Mouse (Mus musculus): ENCODE data around the gene Tmed11.
"Not testable (repeated sequence)": the region's sequence is repeated elsewhere in the genome, so short reads cannot be mapped to it uniquely, and the experiment has no call there.

Tmed11 gene

DNA sequence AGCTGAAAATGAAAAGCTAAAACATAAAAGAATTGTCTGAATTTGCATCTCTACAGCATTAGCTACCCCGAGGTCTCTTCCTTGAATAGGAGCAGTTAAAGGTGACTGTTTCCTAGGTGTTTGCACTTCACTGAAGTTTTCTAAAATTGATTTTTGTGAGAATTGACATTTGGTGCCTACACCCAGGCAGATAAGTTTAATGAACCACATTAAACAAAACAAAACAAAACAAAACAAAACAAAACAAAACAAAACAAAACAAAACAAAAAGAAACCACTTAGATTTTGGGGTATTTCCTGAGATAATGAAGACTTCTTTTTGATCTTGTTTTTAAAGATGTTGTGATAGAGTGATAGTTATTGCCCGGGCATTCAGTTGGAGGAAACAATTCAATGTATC is at the start of gene Tmed11:
Gene Tmed11, minus strand, starts transcription at position 101 of the 400 bp plus-strand sequence.
- DNase-seq, result not testable (repeated sequence)

DNA sequence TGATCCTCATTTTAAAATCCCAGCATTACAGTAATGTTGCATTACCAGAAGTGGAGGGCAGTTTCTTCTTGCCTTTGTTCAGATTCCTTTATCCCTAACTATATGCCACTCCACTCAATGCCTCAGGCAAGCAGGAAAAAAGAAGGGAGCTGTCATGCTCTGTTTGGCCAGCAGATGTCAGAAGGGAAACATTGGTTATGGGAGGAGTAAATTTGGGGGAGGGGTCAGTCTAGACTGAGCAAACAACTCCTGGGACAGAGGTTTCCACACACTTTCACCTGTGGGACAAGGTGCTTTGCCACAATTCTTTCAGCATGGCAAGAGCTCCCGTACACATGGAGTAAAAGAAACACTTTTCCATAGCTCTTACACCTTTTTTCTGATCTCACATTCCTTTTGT is 41.0 kb upstream of the Tmed11 start:
- peak in 1 of 2 experiments; percentile 3 for DNase-seq

DNA sequence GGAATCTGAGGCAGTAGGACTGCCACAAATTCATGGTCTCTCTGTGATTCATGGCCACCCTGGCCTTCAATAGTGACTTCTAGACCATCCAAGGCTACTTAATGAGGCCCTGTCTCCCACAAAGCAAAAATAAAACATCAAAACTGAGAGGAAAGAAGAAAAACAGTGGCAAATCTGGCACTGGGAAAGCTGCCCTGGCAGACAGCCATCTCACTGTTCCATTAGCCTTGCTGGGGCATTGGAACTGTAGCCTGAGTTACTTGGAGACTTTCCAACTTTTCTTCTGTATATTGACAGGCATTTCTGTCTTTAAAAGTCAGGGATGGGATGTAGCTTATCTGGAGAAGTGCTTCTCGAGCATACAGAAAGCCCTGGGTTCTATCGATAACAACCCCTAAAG is 28.1 kb upstream of the Tmed11 start:
- peak; percentile 15 to 44 for DNase-seq

DNA sequence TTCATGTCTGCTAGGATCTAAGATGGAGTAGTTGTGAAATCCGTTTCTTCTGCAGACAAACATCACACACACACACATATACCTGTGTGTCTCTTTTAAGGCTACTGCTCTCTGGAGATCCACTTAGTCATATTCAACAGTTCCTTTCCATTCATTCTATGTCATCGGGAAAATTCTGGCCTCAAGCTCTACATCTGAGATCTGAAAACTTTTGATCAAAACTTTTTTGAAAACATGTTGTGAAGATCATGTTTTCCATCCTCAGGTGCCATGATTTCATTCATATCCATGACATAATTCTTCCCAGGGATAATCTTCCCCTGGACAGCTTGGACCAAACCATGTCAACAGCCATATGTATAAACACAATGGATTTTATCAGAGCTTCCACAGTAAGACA is 13.6 kb upstream of the Tmed11 start, which contains the start of gene Vmn2r8:
Gene Vmn2r8, minus strand, starts transcription at position 101 of the 400 bp plus-strand sequence.
- DNase-seq, result not testable (repeated sequence)

DNA sequence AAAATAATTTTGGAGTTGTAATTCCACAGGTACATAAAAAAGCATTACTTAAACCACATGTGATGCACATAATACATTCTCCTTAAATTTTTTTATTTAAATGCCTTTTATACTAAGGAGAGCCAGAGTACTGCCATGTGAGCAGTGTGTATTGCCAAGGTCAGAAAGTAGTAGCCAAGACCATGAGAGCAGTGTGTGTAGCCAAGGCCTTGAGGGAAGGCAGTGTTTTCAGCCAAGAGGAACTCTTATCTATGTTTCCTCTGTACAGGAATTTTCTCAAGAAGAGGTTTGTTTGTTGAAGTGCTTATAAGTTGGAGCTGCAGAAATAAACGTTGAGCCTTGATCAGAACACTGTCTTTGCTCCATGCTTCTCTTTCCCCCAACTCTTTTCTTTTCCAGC is 8.5 kb upstream of the Tmed11 start:
- DNase-seq, result no peak

DNA sequence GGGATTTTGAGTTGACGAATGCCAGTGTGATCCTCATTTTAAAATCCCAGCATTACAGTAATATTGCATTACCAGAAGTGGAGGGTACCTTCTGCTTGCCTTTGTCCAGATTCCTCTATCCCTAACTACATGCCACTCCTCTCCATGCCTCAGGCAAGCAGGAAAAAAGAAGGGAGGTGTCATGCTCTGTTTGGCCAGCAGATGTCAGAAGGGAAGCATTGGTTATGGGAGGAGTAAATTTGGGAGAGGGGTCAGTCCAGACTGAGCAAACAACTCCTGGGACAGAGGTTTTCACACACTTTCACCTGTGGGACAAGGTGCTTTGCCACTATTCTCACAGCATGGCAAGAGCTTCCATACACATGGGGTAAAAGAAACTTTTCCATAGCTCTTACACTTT is 4.8 kb downstream of the Tmed11 start:
- peak; percentile 20 to 35 for DNase-seq

DNA sequence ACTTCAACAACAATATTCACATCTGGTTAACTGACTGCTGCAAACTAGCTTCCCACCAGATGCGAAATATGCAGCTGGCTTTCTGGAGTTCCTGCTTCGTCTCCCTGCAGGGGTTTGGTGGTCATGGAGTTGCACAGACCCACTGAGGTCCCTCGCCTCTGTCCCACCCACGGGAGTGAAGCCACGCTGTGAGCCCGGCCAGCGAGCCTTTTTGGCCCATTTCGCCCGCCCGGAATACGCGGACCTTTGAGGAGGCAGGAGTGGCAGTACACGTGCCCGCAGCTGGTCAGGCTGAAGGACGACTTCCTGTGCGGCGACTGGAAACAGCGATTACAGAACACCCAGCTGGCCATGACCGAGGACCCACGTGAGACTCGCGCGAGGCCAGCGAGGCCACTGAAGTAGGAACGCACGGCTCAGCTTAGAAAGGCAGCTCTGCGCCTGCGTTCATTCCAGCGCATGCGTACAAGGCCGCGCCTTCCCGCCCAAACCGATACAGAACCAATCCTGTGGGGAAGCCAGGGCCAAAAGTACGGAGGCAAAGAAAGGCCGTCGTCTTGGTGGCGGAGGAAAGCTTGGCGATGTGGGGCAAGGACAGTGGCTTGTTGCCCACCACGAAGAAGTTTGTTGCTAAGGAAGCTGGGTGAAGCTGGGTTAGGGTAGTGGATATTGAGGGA is 20.4 kb downstream of the Tmed11 start, which contains the start of gene Rnf212:
Gene Rnf212, minus strand, starts transcription at position 353 of the 677 bp plus-strand sequence.
- DNase-seq, result no peak

DNA sequence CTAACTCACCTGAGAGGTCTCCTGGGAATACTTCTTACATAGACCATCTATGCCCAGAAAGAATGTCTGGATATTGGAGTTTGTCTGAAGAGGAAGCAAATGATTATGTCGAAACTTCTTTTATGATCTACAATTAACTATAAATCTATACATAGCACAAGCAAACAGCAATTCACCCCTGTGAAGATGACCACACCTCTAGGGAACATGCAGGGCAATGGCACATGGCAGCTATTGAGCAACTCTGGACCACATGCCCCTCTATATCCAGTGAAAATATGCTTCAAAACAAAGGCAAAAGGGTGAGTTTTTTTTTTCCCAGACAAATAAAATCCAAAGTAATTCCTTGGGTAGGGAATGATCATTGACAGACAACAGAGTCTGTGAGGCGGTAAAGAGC is 35.2 kb downstream of the Tmed11 start:
- no peak for DNase-seq

DNA sequence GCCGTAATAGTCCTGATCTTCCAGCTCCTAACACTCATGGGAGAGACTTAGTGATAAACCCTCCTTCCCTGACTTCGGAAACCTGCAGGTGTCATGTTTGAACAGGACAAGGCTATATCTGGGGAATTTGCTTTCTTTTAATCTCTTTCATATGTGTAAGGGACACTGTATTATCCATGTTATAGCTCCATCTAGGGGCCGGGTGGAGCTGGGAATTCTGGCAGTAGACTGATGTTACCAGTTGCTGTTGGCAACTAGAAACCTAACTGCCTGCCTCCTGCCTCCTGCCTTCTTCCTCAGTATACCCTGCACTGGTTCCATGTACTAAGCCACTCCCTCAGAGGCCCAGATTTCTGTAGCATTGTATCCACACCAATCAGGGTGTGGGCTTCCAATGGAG is 36.8 kb downstream of the Tmed11 start:
- peak; percentile 11 to 19 for DNase-seq

DNA sequence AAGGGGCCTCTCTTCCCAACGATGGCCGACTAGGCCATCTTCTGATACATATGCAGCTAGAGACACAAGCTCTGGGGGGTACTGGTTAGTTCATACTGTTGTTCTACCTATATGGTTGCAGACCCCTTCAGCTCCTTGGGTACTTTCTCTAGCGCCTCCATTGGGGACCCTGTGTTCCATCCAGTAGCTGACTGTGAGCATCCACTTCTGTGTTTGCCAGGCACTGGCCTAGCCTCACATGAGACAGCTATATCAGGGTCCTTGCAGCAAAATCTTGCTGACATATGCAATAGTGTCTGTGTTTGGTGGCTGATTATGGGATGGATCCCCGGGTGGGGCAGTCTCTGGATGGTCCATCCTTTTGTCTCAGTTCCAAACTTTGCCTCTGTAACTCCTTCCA is 43.9 kb downstream of the Tmed11 start:
- DNase-seq, result not testable (repeated sequence)

DNA sequence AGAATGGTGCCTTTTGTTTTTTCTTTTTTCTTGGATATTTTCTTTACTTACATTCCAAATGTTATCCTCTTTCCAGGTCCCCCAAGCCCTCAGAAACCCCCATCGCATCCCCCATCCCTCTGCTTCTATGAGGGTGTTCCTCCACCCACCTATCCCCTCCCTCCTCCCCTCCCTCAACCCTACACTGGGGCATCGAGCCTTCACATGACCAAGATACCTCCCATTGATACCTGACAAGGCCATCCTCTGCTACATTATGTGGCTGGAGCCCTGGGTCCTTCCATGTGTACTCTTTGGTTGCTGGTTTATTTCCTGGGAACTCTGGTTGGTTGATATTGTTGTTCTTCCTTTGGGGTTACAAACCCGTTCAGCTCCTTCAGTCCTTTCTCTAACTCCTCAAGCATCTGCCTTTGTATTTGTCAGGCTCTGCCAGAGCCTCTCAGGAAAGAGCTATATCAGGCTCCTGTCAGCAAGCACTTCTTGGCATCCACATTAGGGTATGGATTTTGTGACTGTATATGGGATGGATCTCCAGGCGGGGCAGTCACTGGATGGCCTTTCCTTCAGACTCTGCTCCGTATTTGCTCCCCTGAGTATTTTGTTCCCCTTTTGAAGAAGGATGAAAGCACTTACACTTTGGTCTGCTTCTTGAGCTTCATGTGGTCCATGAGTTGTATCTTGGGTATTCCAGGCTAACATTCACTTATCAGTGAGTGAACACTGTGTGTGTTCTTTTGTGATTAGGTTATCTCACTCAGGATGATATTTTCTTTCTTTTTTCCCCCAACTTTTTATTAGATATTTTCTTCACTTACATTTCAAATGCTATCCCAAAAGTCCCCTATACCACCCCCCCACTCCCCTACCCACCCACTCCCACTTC is 44.6 kb downstream of the Tmed11 start:
- DNase-seq, result no peak

DNA sequence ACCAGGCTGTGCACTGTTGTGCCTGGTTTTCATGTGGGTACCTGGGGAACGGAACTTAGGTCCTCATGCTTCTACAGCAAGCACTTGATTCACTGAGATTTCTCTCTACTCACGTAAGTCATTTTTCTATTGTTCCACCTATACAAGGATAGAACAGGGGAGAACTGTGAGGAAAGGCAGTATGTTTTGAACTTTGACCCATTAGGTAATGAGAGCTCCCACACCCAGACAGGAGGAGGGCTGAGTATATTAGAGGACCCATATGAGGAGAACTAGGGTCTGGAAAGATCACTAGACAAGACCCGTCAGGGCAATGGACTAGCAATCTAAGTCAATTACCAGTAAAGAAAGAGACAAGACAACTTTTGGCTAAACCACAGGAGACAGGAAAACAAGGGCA is 50.5 kb downstream of the Tmed11 start:
- no peak for DNase-seq

DNA sequence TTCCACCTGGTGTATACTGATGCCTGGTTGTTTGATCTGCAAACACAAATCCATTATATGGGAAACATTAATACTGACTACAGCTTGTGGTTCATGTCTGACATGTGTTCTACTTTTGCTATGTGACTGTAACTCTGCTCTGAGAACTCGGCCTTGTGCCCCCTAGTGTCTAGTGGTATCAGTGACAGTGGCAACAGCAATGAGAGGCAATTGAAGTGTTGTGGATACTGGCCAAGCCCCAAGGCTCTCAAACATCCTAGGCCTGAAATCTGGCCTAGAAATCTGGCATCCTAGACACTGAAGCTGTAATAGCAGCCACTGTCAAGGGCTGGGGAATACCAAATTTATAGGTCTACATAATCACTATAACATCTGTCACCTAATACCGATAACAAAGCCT is 51.3 kb downstream of the Tmed11 start:
- peak in 1 of 2 experiments; percentile 8 for DNase-seq

DNA sequence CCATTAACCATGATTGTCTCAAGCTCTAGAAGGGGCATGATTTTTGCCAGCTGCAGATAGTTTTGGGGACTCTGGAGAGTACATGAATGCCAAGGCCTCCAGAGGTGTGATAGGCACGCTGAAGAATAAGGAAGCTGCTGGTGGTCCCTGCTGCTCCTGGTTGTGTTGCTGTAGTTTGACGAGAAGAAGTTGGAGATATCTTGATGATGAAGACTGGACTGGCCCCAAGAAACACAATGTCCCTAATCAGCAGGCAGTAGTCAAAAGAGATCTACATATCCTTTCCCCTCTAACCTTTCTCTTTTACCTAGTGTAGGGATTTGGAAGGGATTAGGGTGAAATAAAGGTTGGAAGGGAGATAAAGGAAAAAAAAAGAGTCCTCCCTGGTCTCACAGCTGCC is 52.6 kb downstream of the Tmed11 start:
- no peak for DNase-seq

DNA sequence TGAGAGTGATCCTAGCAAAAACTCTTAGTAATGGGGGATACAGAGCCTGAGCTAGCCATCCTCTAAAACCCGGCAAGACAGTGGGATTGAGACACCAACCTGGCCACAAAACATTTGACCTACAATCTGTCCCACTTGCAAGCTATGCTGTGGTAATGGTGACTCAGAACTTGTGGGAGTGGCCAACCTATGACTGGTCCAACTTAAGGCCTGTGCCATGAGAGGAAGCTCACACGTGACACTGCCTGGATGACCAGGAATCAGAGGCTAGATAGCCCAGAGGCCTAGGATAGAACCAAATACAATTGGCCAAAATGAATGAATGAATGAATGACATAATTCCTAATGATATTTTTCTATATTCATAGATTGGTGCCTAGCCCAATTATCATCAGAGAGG is 53.3 kb downstream of the Tmed11 start:
- DNase-seq, result no peak

DNA sequence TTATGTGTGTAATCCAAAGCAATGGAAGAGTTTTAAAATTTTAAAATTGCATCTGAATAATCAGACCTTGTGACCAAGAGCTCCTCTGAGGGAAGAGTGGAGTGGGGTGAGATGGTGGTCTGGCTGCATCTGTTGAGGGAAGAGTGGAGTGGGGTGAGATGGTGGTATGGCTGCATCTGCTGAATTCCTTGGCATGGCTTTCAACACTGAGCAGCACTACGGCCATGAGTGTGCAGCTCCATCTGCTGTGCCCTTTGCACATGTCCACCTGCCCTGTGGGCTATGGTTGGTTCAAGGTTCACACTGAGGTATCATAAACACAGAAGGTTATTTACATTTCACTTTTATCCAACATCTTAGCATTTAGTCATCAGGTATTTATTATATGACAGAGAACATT is 67.7 kb downstream of the Tmed11 start:
- DNase-seq, result no peak
